Mouse (Mus musculus): ENCODE data around the gene Aldh1a2. TPM values are rescaled to one million over a fixed set of nuclear protein-coding genes. Genes with fewer than 3 reads are reported as not detected.

Aldh1a2 gene
- total RNA-seq, 2 experiments from 2014 or later = 29.3 to 35.4 TPM

DNA sequence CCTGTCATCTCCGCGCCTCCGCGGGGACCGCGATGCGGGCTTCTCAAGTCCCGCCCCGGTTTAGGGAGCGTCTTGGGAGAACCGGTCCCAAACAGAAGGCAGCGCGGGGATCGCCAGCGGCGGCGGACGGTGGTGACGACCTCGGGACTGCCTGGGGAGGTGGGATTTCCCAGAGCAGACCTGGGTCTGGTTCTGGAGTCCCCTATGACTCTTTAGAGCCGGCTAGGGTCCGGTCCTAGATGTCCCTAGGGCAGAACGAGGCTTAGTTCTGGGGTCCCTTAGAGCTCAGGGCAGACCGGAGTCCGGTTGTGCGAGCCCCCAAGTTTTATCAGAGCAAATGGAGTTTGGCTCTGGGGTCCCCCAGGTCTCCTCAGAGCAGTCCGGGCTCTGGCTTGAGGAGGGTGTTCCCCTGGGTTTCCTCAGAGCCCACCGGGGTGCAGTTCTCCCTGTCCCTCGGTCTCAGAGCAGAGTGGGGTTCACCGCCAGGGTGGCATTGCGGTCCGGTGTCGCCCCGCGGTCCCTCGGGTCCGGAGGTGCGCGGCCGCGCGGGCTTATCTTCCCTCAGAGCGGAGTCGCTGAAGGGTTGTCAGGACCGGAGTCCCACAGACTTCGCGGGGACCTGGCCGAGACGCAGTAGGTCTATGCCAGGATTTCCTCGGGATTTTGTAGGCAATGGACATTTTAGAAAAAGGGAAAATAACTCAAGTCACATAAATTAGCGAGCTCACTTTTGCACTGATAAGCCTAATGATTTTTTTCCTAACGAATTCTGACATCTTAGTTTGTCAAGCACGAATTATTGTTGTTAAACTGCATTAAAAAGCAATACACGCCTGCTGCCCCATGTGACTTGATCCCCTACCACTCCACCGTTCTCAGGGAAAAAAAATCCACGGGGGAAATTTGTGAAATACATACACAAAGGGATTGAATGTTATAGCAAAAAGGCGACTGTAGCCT is 727 bp downstream of the Aldh1a2 start:
- DNase-seq = peak; percentile 53

GRCm38 (mm10) chr9:71216996-71217792 is 1.6 kb downstream of the Aldh1a2 start:
- DNase-seq = no peak

- DNase-seq = no peak
Observed at GRCm38 (mm10) chr9:71217793-71218095, 2.2 kb downstream of the Aldh1a2 start.

DNA sequence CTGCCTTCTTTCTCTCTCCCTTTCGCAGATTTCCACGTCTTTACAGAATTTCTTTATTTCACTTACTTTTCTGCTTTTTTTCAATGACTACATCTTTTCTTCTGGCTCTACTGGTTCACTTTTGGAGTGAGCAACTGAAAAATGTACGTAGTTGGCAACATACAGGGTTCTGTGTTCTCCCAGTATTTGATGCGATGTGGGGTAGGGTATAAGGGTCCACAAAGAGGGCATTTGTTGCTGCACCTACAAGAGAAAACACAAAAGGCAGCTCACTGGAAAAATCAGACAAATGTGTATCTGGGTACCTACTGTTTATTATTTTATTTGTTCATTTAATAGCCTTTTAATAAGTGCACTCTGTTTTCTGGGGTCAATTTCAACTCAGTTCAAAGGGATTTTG is 3.6 kb downstream of the Aldh1a2 start:
- DNase-seq = no peak

DNA sequence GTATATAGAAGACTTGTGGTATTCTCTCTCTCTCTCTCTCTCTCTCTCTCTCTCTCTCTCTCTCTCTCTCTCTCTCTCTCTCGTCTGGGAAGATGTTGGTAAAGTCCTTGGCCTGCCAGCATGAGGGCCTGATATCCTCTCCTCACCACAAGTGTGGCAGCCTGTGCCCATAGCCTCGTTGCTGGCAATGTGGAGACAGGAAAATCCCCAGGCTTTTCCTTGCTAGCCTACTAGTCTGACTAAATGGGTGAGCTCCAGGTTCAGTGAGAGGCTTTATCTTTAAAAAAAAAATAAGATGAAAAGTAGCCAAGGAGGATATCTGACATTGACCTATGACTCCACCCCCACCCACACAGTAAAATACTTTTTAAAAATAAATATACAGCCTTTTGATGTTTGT is 4.8 kb downstream of the Aldh1a2 start:
- no peak for DNase-seq

DNA sequence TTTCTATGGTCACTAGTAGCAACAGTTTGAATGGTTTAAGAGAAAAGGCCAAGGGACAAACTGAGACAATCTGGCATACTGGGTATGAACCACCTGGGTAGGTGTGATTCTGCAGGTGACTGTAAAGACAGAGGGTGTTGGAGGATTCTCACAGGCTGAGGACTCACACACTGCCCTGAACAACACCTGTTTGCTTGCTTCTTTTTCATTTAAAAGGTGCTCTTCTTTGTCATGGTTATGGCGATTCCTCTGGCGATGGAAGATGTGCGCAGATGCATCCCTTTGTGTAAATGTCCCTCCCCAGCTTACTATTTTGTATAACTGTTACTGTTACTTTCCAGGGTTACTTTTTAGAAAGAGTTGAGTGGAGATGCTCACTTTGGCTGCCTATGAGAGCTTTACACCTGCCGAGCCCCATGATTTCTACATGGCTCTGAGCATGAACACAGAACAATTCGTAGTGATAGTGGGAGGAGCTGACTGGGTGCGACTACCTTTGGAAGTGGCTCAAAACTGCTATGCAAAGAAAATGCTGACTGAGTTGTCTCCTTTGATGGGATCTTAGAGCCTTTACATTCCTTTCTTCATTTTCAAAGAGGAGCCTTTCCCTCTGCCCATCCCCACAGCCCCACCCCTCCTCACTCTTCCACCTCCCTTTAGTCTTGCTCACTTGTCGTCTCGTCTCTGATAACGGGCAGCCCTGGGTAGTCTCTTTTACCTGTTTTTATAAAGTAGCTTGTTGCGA is 11.8 kb downstream of the Aldh1a2 start:
- DNase-seq = no peak

- DNase-seq = no peak
Observed at GRCm38 (mm10) chr9:71230011-71230410, 14.4 kb downstream of the Aldh1a2 start.

GRCm38 (mm10) chr9:71236540-71236939 is 21.0 kb downstream of the Aldh1a2 start:
- DNase-seq = no peak

DNA sequence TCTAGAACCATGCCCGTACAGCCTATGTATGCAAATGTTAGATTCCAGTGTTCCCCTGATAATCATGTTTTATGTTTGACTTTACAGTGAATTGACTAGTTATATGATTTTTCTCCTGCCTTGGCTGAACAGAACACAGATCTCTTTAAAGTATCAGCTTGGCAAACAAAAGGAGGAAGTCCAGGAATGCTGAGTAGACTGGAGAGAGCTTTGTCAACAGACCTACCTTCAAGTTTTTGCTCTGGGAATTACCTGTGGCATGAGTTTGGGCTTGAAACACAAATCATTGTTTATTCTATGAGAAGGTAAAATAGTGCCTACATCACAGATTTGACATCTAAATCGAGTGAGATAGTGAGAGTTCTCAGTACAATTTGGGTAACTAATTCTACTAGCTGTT is 24.3 kb downstream of the Aldh1a2 start:
- DNase-seq = no peak

DNA sequence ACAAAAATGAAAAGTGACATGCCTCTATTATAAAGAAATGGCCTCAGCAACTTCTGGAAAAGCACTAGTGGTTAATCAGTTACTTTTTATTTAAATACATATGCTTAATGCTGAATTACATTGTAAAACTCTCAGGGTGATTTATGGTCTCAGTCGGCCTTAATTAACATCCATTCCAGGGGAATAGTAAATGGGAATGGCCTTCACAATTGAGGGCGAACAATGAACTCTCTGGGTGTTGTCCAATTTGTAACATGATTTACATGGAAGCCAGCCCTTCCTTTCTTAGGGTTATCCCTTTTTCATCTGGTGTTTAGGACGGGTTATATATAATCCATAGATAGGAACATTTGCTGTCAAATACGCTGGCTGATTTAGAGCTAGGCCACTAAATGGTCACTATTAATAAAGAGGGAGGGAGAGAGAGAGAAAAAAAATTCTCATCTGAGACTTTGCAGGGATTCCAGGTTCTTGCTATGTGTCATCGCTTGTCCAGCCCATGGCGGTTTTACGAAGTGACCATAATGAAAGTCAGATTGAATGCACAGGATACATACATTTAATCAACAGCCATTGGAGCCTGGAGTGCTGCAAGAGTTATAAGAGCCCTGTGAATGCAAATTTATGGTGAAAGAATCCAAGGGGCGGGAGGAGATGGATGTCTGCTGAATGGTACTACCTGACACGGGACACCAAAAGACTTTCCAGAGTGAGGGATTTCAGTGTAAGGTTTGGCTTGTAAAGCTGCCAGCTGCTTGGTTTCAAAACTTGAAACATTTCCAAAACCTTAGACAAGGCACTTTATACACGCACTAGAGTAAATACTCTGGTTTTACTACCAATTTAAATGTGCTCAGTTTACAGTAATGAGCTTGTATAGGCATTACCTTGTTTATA is 26.2 kb downstream of the Aldh1a2 start:
- DNase-seq = no peak

GRCm38 (mm10) chr9:71242412-71242781 is 26.8 kb downstream of the Aldh1a2 start:
- DNase-seq = no peak

DNA sequence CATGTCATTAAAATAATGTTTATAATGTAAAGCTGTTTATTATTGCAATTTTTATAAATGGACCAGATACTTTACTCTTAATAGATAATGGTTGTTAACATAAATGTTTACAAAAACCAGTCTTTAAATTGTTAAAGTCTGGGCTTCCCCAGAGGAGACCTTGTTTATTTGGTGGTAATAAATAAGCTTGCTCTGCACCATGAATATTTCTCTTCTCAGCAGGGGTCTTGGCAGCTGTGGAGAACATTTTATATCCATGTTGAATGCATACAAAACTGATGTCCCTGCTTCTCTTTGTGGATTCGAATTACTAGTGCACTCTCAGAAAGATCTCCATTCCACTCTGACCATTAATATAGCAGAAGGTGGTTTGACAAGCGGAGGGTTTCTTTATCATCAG is 38.8 kb downstream of the Aldh1a2 start:
- DNase-seq = no peak

DNA sequence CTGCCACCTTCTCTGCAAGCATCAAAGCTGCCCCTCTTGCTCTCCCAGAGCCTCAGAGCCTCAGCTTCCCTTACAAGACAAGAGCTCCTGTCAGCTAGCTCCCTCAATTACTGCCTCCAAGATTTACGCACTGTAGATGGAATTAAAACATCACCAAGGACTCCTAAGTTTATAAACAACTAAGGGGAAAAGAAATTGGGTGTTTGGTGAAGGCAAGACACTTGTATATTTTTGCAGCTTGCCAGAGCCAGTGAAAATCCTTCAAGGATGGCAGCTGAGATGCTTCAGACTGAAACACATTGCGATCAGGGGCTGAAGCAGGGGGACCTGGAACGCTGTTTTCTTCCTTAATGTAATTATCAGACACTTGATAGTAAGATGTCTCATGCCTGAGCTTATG is 47.1 kb downstream of the Aldh1a2 start:
- DNase-seq = no peak

- DNase-seq = no peak
Observed at GRCm38 (mm10) chr9:71269711-71270110, 54.1 kb downstream of the Aldh1a2 start.

- no peak for DNase-seq
Observed at GRCm38 (mm10) chr9:71270205-71270604, 54.6 kb downstream of the Aldh1a2 start.

DNA sequence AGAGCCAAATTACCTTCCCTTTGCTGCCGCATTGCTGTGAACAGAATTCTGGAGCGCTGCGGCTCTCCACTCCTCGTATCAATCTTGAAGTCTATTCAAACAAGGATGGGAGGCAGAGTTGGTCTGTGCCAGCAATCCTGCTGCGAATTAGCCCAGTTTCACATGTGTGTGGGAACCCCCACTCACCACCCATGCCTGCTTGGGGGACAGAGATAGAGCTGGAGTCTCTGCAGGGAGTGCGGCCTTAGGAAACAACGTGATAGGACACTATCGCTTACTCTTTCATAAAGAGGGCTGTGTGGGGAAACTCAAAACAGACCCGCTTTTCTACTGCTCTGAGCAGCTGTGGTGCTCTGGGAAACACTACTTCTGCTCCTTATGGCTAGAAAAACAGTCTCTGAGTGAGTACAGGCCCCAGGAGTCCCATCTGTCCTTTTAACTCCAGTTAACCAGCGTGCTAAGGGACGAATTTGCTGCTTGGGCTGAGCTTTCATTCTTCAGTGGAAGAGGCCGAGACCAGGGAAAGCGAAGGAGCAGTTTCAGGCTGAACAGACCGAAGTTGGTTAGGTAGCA is 60.6 kb downstream of the Aldh1a2 start:
- DNase-seq = no peak

GRCm38 (mm10) chr9:71278741-71279140 is 63.2 kb downstream of the Aldh1a2 start:
- no peak for DNase-seq

- DNase-seq = no peak
Observed at GRCm38 (mm10) chr9:71283156-71283555, 67.6 kb downstream of the Aldh1a2 start.

DNA sequence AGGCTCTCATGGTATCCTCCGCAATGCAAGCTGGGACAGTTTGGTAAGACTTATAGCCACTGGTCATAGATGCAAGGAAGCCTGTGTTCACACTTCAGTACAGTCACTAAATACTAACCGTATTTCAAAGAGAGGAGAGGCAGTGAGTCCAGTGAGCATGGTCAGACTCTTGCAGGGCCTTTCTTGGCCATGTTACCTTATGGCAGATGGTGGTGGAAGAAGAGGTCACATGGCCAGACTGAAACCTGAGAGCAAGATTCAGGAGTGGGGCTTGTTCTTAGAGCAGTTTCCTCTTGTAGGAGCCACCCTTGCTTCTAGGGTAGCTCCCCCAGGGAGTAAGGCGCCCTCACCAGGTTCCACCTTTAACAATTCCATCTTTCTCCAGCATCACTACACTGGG is 69.6 kb downstream of the Aldh1a2 start:
- DNase-seq = no peak

DNA sequence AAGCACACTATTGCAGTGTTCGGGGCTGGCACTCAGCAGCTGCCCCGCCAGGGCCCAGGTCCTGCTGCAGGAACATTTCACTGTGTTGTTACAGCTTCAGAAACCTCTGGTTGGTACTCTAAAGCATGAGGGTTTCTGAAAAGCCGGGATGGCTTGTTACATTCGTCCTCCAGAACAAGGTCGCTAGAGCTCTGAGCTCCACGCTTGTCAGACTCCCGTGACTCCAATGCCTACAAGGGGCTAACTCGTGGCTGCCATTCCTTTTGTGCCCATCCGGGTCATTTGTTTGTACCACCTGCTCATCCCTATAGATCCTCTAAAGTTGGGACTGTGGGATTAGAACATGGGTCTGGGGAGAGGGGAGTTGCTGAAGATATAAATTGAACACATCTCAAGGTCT is 70.8 kb downstream of the Aldh1a2 start:
- DNase-seq = no peak

DNA sequence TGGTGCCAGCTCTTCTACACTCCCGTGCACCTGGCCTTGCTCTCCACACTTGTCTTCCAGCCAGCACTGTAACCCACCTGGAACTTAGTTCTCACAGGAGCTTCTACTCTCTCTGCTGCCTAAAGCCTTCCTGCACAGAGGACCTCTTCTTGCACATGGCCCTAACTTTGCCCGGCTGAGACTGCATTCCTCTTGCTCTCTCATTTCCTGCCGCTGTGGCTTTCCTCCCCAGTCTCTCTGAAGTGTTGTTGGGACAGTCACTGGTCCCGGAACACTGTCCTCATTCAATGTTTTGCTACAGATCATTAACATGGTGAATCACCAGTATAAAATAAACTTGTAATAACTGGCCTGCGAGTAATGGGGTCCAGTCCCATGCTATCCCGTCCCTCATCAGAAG is 73.1 kb downstream of the Aldh1a2 start:
- DNase-seq = no peak

Data from adrenal gland, postnatal 10 days (tissue).